Mouse (Mus musculus) lung, postnatal 0 days (tissue): ENCODE measurements around the gene Elp5. TPM values are rescaled to one million over a fixed set of nuclear protein-coding genes. Genes with fewer than 3 reads are reported as not detected.

Experiments
- ATAC-seq: fragments of 200-750 bp; cut with Nextera tagmentation; 2 replicates; pipeline ENCODE4 v1.8.0; 2017; ENCODE audit warnings: moderate library complexity
- DNase-seq: peaks from one replicate; pipeline ENCODE4 v3.0.0-alpha.2; 2016; ENCODE audit warnings: low spot score
- H3K27ac ChIP-seq: fragments of 300-500 bp; sonication (generic); 2 replicates; pipeline ENCODE4 v1.5.1; 2014; ENCODE audit warnings: antibody characterized with exemption, mild to moderate bottlenecking, low read length, mixed read lengths
- H3K27me3 ChIP-seq: fragments of 300-500 bp; sonication (generic); replicated peaks from 2 replicates; pipeline ENCODE4 v1.6.1; 2014; ENCODE audit warnings: low read length, mixed read lengths; ENCODE audit not compliant: insufficient read depth
- H3K36me3 ChIP-seq: fragments of 300-500 bp; sonication (generic); 2 replicates; pipeline ENCODE4 v1.6.1; 2014; ENCODE audit warnings: low read length, mixed read lengths; ENCODE audit not compliant: insufficient read depth
- H3K4me1 ChIP-seq: fragments of 300-500 bp; sonication (generic); 2 replicates; pipeline ENCODE4 v1.6.1; 2014; ENCODE audit warnings: antibody characterized with exemption, low read depth, low read length, mixed read lengths; ENCODE audit not compliant: insufficient read depth
- H3K4me2 ChIP-seq: fragments of 300-500 bp; sonication (generic); replicated peaks from 2 replicates; pipeline ENCODE4 v1.6.1; 2014; ENCODE audit warnings: low read depth, mild to moderate bottlenecking, low read length, moderate library complexity, mixed read lengths
- H3K4me3 ChIP-seq: fragments of 300-500 bp; sonication (generic); 2 replicates; pipeline ENCODE4 v1.5.1; 2014; ENCODE audit warnings: low read depth, low read length
- H3K9ac ChIP-seq: fragments of 300-500 bp; sonication (generic); replicated peaks from 2 replicates; pipeline ENCODE4 v1.6.1; 2014; ENCODE audit warnings: low read depth, mild to moderate bottlenecking
- H3K9me3 ChIP-seq: fragments of 300-500 bp; sonication (generic); 2 replicates; pipeline ENCODE4 v1.6.1; 2016; ENCODE audit warnings: low read length, mixed read lengths
- CTCF ChIP-seq: IDR thresholded peaks from 2 replicates; pipeline ENCODE4 v1.5.1; 2016; ENCODE audit warnings: antibody characterized with exemption, mild to moderate bottlenecking
- EP300 ChIP-seq: IDR thresholded peaks from 2 replicates; pipeline ENCODE4 v1.6.1; 2016; ENCODE audit warnings: antibody characterized with exemption, mild to moderate bottlenecking, control low read depth
- WGBS: fragments of 180-500 bp; shearing (Covaris S2); extraction: QIAGEN DNeasy Blood & Tissue Kit; methylation state at CpG from one replicate; pipeline ENCODE4 v1.1.7; 2014; 5-methylcytosine and 5-hydroxymethylcytosine counted together
- polyA plus RNA-seq: library from polyadenylated mRNA; unstranded; fragments of >200 nt; fragmentation: Nextera tagmentation; extraction: Ambion mirVana; gene quantifications from 2 replicates; pipeline ENCODE4 v1.2.1, GENCODE M21; 2015

Gene Elp5
- polyA plus RNA-seq, 1 experiment from 2014 or later = 72.1 TPM

DNA sequence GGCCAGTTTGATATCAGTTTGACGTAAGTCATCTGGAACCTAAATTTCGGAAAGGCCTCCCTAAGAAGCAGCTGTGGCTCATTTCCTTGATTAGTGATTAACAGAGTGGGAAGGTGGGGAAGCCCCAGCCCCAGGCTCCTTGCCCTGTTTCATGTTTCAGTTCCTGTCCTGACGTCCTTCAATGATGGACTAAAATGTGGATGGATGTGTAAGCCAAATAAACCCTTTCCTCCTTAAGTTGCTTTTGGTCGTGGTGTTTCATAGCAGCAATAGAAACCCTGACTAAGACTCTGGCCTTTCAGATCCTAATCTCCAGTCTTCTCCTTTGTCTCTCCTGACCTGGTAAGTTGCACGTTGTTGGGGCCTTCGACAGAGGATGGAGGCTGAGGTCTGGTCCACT is 12.1 kb downstream of the Elp5 start:
- ATAC-seq (no peak), DNase-seq (no peak)
- no peak overlapping the region for H3K27ac ChIP-seq
- no peak overlapping the region for H3K4me3 ChIP-seq
- H3K9me3 ChIP-seq = no peaks in the 10 kb centered on the region
- 72% methylated on average over 6 of the region's 6 CpGs for WGBS
- peaks cover 27% of the 10 kb centered on the region for H3K36me3 ChIP-seq
- no peak for TF ChIP-seq EP300
- no peak for TF ChIP-seq CTCF
- no peak overlapping the region for H3K9ac ChIP-seq
- no peaks in the 10 kb centered on the region for H3K4me1 ChIP-seq
- H3K4me2 ChIP-seq = no peak overlapping the region
- H3K27me3 ChIP-seq = peaks cover 9% of the 10 kb centered on the region

DNA sequence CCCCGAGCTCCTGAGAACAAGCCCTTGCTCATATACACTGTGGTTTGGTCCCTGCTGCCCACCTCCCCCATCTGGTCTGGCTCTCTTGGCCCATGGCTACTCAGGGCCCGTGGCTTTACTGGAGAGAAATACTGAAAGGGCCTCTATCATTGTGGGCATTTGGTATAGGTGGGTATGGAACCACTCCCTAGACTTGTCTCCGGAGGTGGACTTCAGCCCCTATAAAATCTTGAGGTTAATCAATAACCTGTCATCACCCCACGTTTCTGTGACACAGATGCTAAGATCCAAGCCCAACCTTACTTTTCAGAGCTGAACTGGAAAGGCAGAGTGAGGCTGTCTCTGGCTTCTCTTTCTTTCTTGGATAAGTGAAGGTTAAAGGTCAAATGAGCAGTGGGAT is 13.5 kb downstream of the Elp5 start:
- no peak for TF ChIP-seq CTCF
- H3K9me3 ChIP-seq = no peaks in the 10 kb centered on the region
- 72% methylated on average over 4 of the region's 4 CpGs for WGBS
- DNase-seq = no peak
- no peaks in the 10 kb centered on the region for H3K4me1 ChIP-seq
- H3K27me3 ChIP-seq = peaks cover 16% of the 10 kb centered on the region
- no peak overlapping the region for H3K4me2 ChIP-seq
- peaks cover 15% of the 10 kb centered on the region for H3K36me3 ChIP-seq
- no peak for ATAC-seq
- no peak overlapping the region for H3K4me3 ChIP-seq
- H3K27ac ChIP-seq = no peak overlapping the region
- no peak overlapping the region for H3K9ac ChIP-seq

DNA sequence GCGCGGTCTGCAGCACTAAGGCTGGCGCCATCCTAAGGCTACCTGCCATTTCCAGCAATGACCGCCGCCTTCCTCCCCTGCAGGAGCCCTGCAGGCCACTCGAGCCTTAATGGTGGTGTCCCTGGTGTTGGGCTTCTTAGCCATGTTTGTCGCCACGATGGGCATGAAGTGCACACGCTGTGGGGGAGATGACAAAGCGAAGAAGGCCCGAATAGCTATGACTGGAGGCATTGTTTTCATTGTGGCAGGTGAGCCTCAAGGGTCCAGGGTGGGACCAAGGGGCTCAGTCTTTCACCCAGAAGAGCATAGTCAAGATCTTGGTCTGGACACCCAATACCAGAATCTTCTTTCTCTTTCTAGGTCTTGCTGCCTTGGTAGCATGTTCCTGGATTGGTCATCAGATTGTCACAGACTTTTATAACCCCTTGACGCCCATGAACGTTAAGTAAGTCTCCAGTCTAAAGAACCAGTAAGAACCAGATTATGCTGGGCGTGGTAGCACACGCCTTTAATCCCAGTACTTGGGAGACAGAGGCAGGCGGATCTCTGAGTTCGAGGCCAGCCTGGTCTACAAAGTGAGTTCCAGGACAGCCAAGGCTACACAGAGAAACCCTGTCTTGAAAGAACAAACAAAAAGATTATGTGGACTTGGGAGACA is 15.3 kb downstream of the Elp5 start:
- H3K4me2 ChIP-seq = peak overlapping the region; percentile 64
- peak overlapping the region; percentile 49 for H3K4me3 ChIP-seq
- WGBS = 34% methylated on average over 17 of the region's 17 CpGs
- peak overlapping the region; percentile 50; the same call in 1 of the 2 replicates for H3K9ac ChIP-seq
- no peaks in the 10 kb centered on the region for H3K4me1 ChIP-seq
- DNase-seq = no peak
- H3K27me3 ChIP-seq = peaks cover 16% of the 10 kb centered on the region
- no peak for ATAC-seq
- TF ChIP-seq CTCF = no peak
- no peak for TF ChIP-seq EP300
- no peaks in the 10 kb centered on the region for H3K9me3 ChIP-seq
- H3K27ac ChIP-seq = peak overlapping the region; percentile 87; the same call in 1 of the 2 replicates
- H3K36me3 ChIP-seq = peaks cover 11% of the 10 kb centered on the region

DNA sequence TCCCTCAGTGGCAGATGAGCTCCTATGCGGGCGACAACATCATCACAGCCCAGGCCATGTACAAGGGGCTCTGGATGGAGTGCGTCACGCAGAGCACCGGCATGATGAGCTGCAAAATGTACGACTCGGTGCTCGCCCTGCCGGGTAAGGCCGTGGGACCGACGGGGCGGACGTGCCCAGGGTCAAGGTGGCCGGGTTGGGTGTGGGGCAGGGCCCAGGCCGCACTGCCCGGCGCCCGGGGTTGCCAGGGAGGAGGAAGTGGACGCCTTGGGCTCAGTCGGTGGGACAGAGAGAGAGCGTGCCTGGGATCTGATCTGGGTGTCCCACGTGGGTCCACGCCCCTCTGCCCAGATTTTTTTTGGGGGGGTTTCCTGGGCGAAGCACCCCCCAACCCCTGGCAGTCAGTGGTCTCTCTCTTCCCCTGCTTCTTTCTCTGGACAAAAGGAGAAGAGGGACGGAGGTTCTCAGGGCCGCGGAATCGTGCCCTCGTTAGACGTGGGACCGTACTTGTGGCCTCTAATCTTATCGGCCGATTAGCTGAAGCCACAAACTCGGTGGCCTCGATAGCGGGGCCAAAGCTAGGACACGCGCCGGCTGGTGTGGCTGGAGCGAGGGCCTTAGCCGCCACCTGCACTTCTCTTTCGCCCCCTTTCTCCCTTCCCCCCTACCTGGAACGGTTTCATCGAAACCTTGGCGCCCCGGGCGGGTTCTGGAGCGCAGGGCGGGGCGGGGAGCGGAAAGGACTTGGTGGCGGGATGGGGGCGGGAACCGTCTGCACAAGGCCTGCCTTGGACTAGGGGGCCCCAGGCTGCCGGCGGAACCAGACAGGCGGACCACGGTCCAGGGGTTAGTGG is 16.1 kb downstream of the Elp5 start:
- Histone ChIP-seq H3K36me3 (peaks cover 11% of the 10 kb centered on the region), H3K4me2 (peak overlapping the region; percentile 64), H3K4me3 (peak overlapping the region; percentile 49), H3K9me3 (no peaks in the 10 kb centered on the region), H3K27ac (peak overlapping the region; percentile 87), H3K27me3 (peaks cover 16% of the 10 kb centered on the region), H3K9ac (peak overlapping the region; percentile 50), H3K4me1 (no peaks in the 10 kb centered on the region)
- WGBS = 3% methylated on average over 58 of the region's 59 CpGs
- no peak for TF ChIP-seq EP300
- TF ChIP-seq CTCF = no peak
- peak; percentile 63 for ATAC-seq
- peak; percentile 77 for DNase-seq

DNA sequence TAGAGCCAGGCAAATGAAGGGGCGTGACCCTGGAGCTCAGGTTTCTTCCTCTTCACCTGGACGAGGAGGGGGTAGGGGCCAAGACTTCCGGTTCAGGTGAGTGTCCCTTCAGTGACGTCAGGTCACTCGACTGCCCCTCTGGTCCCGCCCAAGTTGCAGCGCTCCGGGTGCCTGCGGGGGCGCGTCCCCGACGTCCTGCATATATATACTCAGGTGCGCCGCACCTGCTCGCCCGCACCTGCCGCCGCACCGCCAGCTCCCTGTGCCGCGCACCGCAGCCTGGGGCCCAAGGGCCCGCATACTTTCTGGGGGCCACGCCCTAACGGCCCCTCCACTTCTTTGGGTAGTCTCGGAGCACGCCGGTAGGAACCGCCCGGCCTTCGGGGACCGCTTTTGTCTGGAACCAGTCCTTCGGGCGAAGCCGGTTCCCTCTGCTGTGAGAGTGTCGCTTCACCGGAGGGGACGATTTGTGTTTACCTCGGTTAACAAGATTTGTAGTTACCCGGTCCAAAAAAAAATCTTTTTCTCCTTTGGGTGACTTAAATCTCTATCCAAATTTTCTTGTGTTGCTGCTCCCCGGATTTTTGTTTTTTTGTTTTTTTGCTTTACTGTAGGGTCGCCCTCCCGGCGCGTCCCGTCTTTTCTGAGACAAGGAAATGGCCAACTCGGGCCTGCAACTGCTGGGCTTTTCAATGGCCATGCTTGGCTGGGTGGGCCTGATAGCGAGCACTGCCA is 16.9 kb downstream of the Elp5 start:
- H3K9ac ChIP-seq = peak overlapping the region; percentile 50
- ATAC-seq = peak; percentile 91
- no peaks in the 10 kb centered on the region for H3K4me1 ChIP-seq
- 2% methylated on average over 47 of the region's 49 CpGs for WGBS
- peak overlapping the region; percentile 64 for H3K4me2 ChIP-seq
- H3K4me3 ChIP-seq = peak overlapping the region; percentile 49
- TF ChIP-seq CTCF = no peak
- TF ChIP-seq EP300 = no peak
- DNase-seq = peak; percentile 93
- H3K27ac ChIP-seq = peak overlapping the region; percentile 87
- no peaks in the 10 kb centered on the region for H3K9me3 ChIP-seq
- peaks cover 16% of the 10 kb centered on the region for H3K27me3 ChIP-seq
- peaks cover 8% of the 10 kb centered on the region for H3K36me3 ChIP-seq
